Mouse (Mus musculus) intestine, postnatal 0 days (tissue): Measurements from ENCODE around the gene Lypd1. TPM values are rescaled to one million over a fixed set of nuclear protein-coding genes. Genes with fewer than 3 reads are reported as not detected.

Experiments used
- ATAC-seq: fragments of 200-750 bp; cut with Nextera tagmentation; 2 replicates; pipeline ENCODE4 v1.8.0; 2017; ENCODE audit warnings: mild to moderate bottlenecking, moderate TSS enrichment, moderate library complexity
- H3K27ac ChIP-seq: fragments of 300-500 bp; sonication (generic); 2 replicates; pipeline ENCODE4 v1.5.1; 2014; ENCODE audit warnings: mild to moderate bottlenecking, low read depth, low read length, moderate library complexity
- H3K27me3 ChIP-seq: fragments of 300-500 bp; sonication (generic); replicated peaks from 2 replicates; pipeline ENCODE4 v1.6.1; 2014; ENCODE audit warnings: low read length, mixed read lengths; ENCODE audit not compliant: control insufficient read depth, insufficient read depth
- H3K36me3 ChIP-seq: fragments of 300-500 bp; sonication (generic); 2 replicates; pipeline ENCODE4 v1.6.1; 2014; ENCODE audit warnings: mild to moderate bottlenecking, moderate library complexity; ENCODE audit not compliant: control insufficient read depth, insufficient read depth
- H3K4me1 ChIP-seq: fragments of 300-500 bp; sonication (generic); replicated peaks from 2 replicates; pipeline ENCODE4 v1.6.1; 2014; ENCODE audit warnings: antibody characterized with exemption, low read length, mixed read lengths; ENCODE audit not compliant: control insufficient read depth, insufficient read depth
- H3K4me2 ChIP-seq: fragments of 300-500 bp; sonication (generic); replicated peaks from 2 replicates; pipeline ENCODE4 v1.6.1; 2014; ENCODE audit warnings: low read depth, mild to moderate bottlenecking, moderate library complexity
- H3K4me3 ChIP-seq: fragments of 300-500 bp; sonication (generic); 2 replicates; pipeline ENCODE4 v1.5.1; 2014; ENCODE audit warnings: low read depth, low read length
- H3K9ac ChIP-seq: fragments of 300-500 bp; sonication (generic); 2 replicates; pipeline ENCODE4 v1.6.1; 2014; ENCODE audit warnings: mild to moderate bottlenecking, low read depth, low read length
- H3K9me3 ChIP-seq: fragments of 300-500 bp; sonication (generic); 2 replicates; pipeline ENCODE4 v1.6.1; 2016; ENCODE audit warnings: mixed run types; ENCODE audit not compliant: control insufficient read depth
- CTCF ChIP-seq: sonication (generic); IDR thresholded peaks from 2 replicates; pipeline ENCODE4 v1.5.1; 2016; ENCODE audit warnings: low read depth, mild to moderate bottlenecking, control low read depth, antibody characterized with exemption, moderate library complexity
- WGBS: fragments of 180-500 bp; shearing (Covaris S2); extraction: QIAGEN DNeasy Blood & Tissue Kit; methylation state at CpG from one replicate; pipeline ENCODE4 v1.1.7; 2014; 5-methylcytosine and 5-hydroxymethylcytosine counted together
- polyA plus RNA-seq: library from polyadenylated mRNA; unstranded; fragments of >200 nt; fragmentation: Nextera tagmentation; extraction: Ambion mirVana; gene quantifications from 2 replicates; pipeline ENCODE4 v1.2.1, GENCODE M21; 2015

Lypd1 gene
- polyA plus RNA-seq, 1 experiment from 2014 or later, result 4.4 TPM

DNA sequence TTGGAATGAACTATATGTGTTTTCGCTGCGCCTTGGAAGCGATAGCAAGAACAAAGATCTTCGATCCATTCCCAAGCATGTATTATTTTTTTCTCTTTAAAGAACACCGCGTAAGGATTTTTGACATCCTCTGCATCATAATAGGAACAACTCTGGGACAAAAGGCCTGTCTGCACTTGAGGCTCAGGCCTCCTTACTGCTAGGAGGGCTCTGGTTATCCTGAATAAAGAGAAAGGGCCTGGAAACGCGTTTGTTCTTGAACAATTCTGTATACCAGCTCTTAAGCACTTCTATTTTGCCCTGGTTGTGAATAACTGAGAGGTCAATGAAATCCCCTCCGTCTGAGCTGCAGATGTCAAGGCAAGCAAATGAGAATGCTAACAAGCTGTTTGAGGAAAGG lies 19.7 kb downstream of the Lypd1 start:
- Histone ChIP-seq H3K4me3 (no peak overlapping the region), H3K4me2 (no peak overlapping the region), H3K9ac (no peak overlapping the region), H3K9me3 (no peaks in the 10 kb centered on the region), H3K4me1 (no peaks in the 10 kb centered on the region), H3K27ac (no peak overlapping the region), H3K36me3 (no peaks in the 10 kb centered on the region), H3K27me3 (no peaks in the 10 kb centered on the region)
- TF ChIP-seq CTCF, result no peak
- no peak for ATAC-seq
- 89% methylated on average over 9 of the region's 9 CpGs for WGBS

DNA sequence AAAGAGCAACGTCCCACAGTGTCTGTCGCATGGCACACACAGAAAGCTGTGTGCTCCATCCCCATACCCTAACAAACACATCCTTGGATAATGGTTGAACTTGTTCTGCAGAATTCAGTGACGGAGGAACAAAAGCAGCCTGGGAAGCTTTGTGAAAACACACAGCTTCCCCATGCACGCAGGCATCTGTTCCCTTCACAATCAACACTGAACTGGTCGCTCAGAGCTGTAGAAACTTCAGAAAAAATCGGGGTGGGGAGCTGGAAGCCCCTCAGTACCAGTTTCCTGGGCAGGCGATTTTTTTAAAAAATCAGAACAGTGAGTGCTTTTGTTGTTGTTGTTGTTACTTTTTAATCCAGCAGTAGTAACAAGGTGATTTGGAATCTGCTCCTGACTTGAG lies 42.8 kb downstream of the Lypd1 start:
- WGBS, result 59% methylated on average over 7 of the region's 7 CpGs
- Histone ChIP-seq H3K36me3 (no peaks in the 10 kb centered on the region; the same call in 1 of the 2 replicates), H3K27me3 (no peaks in the 10 kb centered on the region), H3K4me2 (no peak overlapping the region), H3K9me3 (no peaks in the 10 kb centered on the region), H3K4me1 (no peaks in the 10 kb centered on the region), H3K4me3 (no peak overlapping the region), H3K9ac (no peak overlapping the region), H3K27ac (no peak overlapping the region)
- no peak for TF ChIP-seq CTCF
- no peak for ATAC-seq

DNA sequence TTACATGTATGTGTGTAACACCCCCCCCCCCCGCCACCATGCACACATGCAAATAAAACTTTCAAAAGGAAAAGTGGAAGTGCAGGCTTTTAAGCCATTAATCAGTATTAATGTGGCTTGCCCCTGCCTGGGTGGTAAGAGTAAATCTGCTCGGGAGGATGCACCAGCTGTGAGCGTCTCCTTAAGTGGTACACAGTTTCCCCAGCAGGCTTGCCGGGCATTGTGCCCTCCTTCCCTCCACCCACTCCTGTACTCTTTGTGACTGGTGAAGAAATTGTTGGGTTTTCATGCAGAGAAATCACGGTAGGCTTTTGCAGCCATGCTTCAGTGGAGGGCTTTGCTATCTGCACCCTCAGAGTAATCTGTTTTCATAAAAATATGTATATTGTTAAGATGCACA lies 54.3 kb downstream of the Lypd1 start:
- no peaks in the 10 kb centered on the region for H3K27me3 ChIP-seq
- H3K9me3 ChIP-seq, result no peaks in the 10 kb centered on the region
- no peak overlapping the region for H3K4me3 ChIP-seq
- H3K36me3 ChIP-seq, result no peaks in the 10 kb centered on the region
- H3K4me2 ChIP-seq, result no peak overlapping the region
- TF ChIP-seq CTCF, result no peak
- H3K27ac ChIP-seq, result no peak overlapping the region
- WGBS, result 75% methylated on average over 5 of the region's 5 CpGs
- ATAC-seq, result no peak
- H3K9ac ChIP-seq, result no peak overlapping the region
- no peaks in the 10 kb centered on the region for H3K4me1 ChIP-seq

DNA sequence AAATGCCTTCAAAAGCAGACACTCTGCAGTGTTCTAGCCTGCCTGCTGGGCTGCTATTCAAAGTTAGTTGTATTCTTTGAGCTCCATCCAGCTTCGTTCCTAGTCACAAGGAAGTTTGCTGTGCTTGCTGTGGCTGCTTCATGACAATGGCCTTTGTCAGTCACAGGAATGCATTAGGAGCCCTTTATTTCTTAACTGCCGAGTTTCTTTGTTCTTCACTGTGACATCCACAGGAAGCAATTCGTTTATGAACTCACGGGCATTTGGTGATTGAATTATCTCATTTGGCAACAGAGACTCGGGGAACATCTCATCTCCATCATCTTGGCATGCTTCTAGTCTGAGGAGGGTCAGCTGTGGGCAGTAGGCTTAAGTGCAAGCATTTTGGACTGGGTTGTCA lies 58.3 kb downstream of the Lypd1 start:
- 30% methylated on average over 5 of the region's 5 CpGs for WGBS
- Histone ChIP-seq H3K36me3 (no peaks in the 10 kb centered on the region), H3K9ac (no peak overlapping the region), H3K9me3 (no peaks in the 10 kb centered on the region), H3K4me3 (no peak overlapping the region), H3K27me3 (no peaks in the 10 kb centered on the region), H3K4me2 (no peak overlapping the region), H3K4me1 (no peaks in the 10 kb centered on the region), H3K27ac (no peak overlapping the region)
- TF ChIP-seq CTCF, result no peak
- ATAC-seq, result no peak

DNA sequence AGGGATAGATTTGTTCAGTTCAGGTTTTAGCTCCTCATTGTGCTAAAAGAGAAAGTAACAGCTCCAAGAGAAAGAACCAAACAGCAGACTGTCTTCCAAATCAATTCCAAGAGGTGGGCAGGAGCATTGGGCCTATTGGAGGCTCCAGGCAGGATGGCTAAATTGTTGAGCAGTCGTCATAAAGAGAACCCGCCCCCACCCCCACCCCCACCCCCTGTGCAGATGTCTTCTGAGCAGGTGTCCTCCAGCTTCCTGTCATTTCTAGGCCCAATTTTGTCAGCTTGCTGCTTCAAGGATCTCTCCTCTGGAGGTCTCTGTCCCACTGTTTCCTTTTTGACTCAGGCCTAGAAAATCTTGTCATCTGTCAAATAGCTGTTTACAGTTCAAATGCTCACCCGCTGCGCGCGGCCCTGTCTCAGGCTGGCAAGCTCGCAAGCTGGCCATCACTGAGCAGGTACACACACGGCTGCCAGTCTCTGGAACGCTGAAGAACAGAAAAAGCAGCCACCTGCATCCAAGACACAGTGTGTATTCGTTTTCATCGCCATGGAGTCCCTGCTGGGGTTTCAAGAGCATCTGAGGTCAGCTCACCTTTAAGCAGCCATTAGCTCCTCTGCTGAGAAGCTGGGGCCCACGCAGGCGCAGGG lies 73.0 kb downstream of the Lypd1 start:
- Histone ChIP-seq H3K9ac (no peak overlapping the region), H3K36me3 (no peaks in the 10 kb centered on the region), H3K9me3 (no peaks in the 10 kb centered on the region), H3K4me1 (no peaks in the 10 kb centered on the region), H3K4me2 (no peak overlapping the region), H3K27me3 (no peaks in the 10 kb centered on the region), H3K4me3 (no peak overlapping the region), H3K27ac (no peak overlapping the region)
- 65% methylated on average over 13 of the region's 13 CpGs for WGBS
- no peak for TF ChIP-seq CTCF
- ATAC-seq, result no peak

DNA sequence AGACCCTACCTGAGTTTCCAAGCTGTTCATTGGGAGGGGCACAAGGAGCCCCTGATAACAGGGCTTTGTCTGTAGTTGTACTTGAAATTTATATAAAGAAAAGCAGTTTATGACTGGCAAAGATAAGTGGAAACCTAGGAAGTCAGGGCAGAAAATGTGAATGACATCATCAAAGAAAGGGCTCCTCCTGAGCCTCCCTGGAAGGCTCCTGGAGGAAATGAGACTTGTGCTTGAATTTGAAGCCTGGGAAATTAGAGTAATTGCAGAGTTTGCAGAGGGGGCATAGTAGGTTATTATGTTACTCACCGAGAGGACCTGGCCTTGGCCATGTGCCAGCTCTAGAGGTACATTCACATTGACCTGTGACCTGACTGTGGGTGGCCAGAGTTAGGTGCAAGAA lies 75.4 kb downstream of the Lypd1 start:
- Histone ChIP-seq H3K4me2 (no peak overlapping the region), H3K27me3 (no peaks in the 10 kb centered on the region), H3K36me3 (no peaks in the 10 kb centered on the region), H3K9me3 (no peaks in the 10 kb centered on the region), H3K4me1 (no peaks in the 10 kb centered on the region), H3K9ac (no peak overlapping the region), H3K27ac (no peak overlapping the region), H3K4me3 (no peak overlapping the region)
- TF ChIP-seq CTCF, result no peak
- 7% methylated on average over 1 of the region's 1 CpGs for WGBS
- ATAC-seq, result no peak

DNA sequence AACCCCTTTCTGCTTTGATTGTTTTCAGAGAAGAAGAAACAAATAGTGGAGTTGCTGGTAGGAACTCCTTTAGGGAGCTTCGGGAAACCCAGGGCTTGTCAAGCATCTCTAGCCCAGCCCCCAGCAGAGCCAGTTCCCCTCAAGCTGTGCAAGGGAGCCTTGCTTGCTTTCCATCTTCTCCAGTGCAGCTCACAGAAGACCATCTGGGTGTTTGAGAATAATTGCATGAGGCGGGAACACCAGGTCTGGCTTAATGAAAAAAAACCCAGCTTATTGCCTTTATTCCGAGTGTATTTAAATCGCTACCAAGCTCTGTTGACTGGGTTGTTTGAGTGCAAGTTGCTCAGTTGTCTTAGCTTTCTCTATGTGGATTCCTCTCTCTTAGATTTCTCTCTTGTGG lies 89.3 kb downstream of the Lypd1 start:
- no peak overlapping the region for H3K9ac ChIP-seq
- no peaks in the 10 kb centered on the region for H3K27me3 ChIP-seq
- no peak overlapping the region for H3K27ac ChIP-seq
- TF ChIP-seq CTCF, result no peak
- no peaks in the 10 kb centered on the region for H3K36me3 ChIP-seq
- H3K4me1 ChIP-seq, result no peaks in the 10 kb centered on the region
- H3K4me2 ChIP-seq, result no peak overlapping the region
- no peaks in the 10 kb centered on the region for H3K9me3 ChIP-seq
- no peak overlapping the region for H3K4me3 ChIP-seq
- ATAC-seq, result no peak
- WGBS, result 89% methylated on average over 4 of the region's 4 CpGs
